8 mouse cellular contexts compared by ENCODE assay signal in the genomic region with DNA sequence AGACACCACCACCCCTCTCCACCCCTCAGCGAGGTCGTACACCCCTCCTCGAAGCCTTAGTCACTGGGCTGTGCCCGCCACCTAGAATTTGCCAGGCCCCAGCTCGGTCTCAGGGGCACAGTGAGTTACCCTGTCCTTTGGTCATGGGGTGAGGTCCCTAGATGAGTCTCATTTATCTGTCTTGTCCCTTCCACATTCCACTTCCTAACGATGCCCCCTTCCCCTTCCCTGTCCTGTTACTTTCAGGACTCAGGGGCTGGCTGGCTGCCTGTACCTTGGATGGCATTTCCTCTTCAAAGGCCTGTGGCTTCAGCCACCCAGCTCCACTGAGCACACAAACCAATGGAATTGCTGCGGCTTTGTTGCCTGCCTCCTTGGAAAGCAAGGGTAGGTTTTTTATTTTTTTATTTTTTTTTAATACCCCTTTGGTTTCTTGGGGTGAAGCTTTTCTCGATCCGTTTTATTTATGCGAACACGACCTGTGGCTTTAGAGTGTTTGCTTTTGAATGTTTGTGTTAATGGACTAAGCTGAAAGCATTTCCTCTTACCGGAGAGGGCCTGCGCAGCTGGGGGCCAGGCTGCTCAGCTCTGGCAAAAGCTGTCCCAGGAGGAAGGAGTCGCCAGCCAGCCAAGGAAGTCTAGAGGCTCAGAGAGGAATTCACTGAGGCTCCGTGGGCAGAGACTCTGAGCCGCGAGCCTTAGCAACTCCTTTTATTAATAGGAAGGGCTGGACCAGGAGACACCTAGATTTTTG. TPM values are rescaled to one million over a fixed set of nuclear protein-coding genes. Genes with fewer than 3 reads are reported as not detected.
A peak's percentile ranks its signal among the peaks of the same experiment; 100 is the strongest.
DNase-seq lines count a peak whose midpoint lies in the region; ATAC-seq and TF ChIP-seq lines count a peak whose summit lies in the region.

No protein-coding gene starts in this region.

- no peak overlapping the region for H3ac ChIP-seq in myocyte (ENCODE audit: control insufficient read depth, insufficient read length)

- H3K27me3 ChIP-seq in embryonic facial prominence, embryonic 14.5 days (replicated peaks; ENCODE audit: control insufficient read depth, insufficient read depth, low read length), result no peaks in the 10 kb centered on the region
- H3K27me3 ChIP-seq in hindbrain, embryonic 10.5 days (ENCODE audit: insufficient read depth, poor library complexity, severe bottlenecking), result no peaks in the 10 kb centered on the region
- no peaks in the 10 kb centered on the region for H3K27me3 ChIP-seq in limb, embryonic 11.5 days (ENCODE audit: control insufficient read depth, insufficient read depth, low read length)
- H3K27me3 ChIP-seq in myocyte (ENCODE audit: control insufficient read depth, insufficient read depth, insufficient read length), result no peaks in the 10 kb centered on the region

- H3K79me2 ChIP-seq in myocyte (ENCODE audit: control insufficient read depth, insufficient read depth), result no peaks in the 10 kb centered on the region

- H3K9me3 ChIP-seq in embryonic facial prominence, embryonic 14.5 days (ENCODE audit: control insufficient read depth, low read length), result no peaks in the 10 kb centered on the region
- H3K9me3 ChIP-seq in hindbrain, embryonic 10.5 days, result no peaks in the 10 kb centered on the region
- no peaks in the 10 kb centered on the region for H3K9me3 ChIP-seq in limb, embryonic 11.5 days (ENCODE audit: control insufficient read depth, low read length)

- DNase-seq in adrenal gland, postnatal 10 days, result peak; percentile 58
- no peak for DNase-seq in adrenal gland, adult 8-10 months
- DNase-seq in embryonic facial prominence, embryonic 14.5 days (ENCODE audit: low spot score), result peak; percentile 79
- DNase-seq in hindbrain, embryonic 10.5 days (ENCODE audit: low spot score), result peak; percentile 34
- DNase-seq in limb, embryonic 11.5 days (ENCODE audit: low spot score), result peak; percentile 59
- no peak for DNase-seq in layer of hippocampus, adult 8-10 months (ENCODE audit: low spot score in 2 of 2)
- no peak for DNase-seq in layer of hippocampus, postnatal 25 days (ENCODE audit: extremely low spot score in 1 of 2, low spot score in 1 of 2)

- TF ChIP-seq POLR2A in myocyte (IDR thresholded peaks at IDR 0.05; ENCODE audit: insufficient read length, low read depth), result no peak

- H3K27ac ChIP-seq in embryonic facial prominence, embryonic 14.5 days (replicated peaks; ENCODE audit: low read depth, low read length), result peak overlapping the region; percentile 59
- peak overlapping the region; percentile 77 for H3K27ac ChIP-seq in hindbrain, embryonic 10.5 days
- H3K27ac ChIP-seq in limb, embryonic 11.5 days (replicated peaks; ENCODE audit: low read depth, low read length), result no peak overlapping the region; the same call in 1 of the 2 replicates

- peak overlapping the region; percentile 41 for H3K4me2 ChIP-seq in embryonic facial prominence, embryonic 14.5 days (ENCODE audit: low read depth, low read length)
- no peak overlapping the region; the same call in 1 of the 2 replicates for H3K4me2 ChIP-seq in limb, embryonic 11.5 days (ENCODE audit: low read depth, severe bottlenecking)
- H3K4me2 ChIP-seq in myocyte (ENCODE audit: low read depth), result peak overlapping the region; percentile 4

- 14% methylated on average over 17 of the region's 17 CpGs for WGBS in embryonic facial prominence, embryonic 14.5 days
- 22% methylated on average over 17 of the region's 17 CpGs for WGBS in hindbrain, embryonic 10.5 days
- 14% methylated on average over 17 of the region's 17 CpGs for WGBS in limb, embryonic 11.5 days

- H3K4me1 ChIP-seq in embryonic facial prominence, embryonic 14.5 days (ENCODE audit: control insufficient read depth, insufficient read depth, low read length), result peaks cover 17% of the 10 kb centered on the region; the same call in 1 of the 2 replicates
- H3K4me1 ChIP-seq in hindbrain, embryonic 10.5 days (replicated peaks), result peaks cover 23% of the 10 kb centered on the region
- peaks cover 12% of the 10 kb centered on the region for H3K4me1 ChIP-seq in limb, embryonic 11.5 days (ENCODE audit: control insufficient read depth, insufficient read depth, low read length)

- ATAC-seq in embryonic facial prominence, embryonic 14.5 days (ENCODE audit: low read depth), result peak; percentile 60
- peak; percentile 27; the same call in 1 of the 2 replicates for ATAC-seq in limb, embryonic 11.5 days (ENCODE audit: insufficient number of reproducible peaks, low FRiP score, low TSS enrichment, low read depth)

- no peak overlapping the region for H3K4me3 ChIP-seq in embryonic facial prominence, embryonic 14.5 days (ENCODE audit: low read depth, low read length)
- no peak overlapping the region for H3K4me3 ChIP-seq in hindbrain, embryonic 10.5 days
- H3K4me3 ChIP-seq in limb, embryonic 11.5 days (ENCODE audit: low read depth, low read length), result no peak overlapping the region
- H3K4me3 ChIP-seq in myocyte, result no peak overlapping the region

- no peaks in the 10 kb centered on the region for H3K36me3 ChIP-seq in embryonic facial prominence, embryonic 14.5 days (ENCODE audit: control insufficient read depth, insufficient read depth, low read length)
- H3K36me3 ChIP-seq in hindbrain, embryonic 10.5 days, result 0 out of 2 replicates have a peak, but pooled peaks cover 6% of the 10 kb centered on the region
- H3K36me3 ChIP-seq in limb, embryonic 11.5 days (ENCODE audit: control insufficient read depth, insufficient read depth, low read length), result no peaks in the 10 kb centered on the region
- no peaks in the 10 kb centered on the region for H3K36me3 ChIP-seq in myocyte (ENCODE audit: control insufficient read depth, insufficient read depth)

- 0 out of 2 replicates have a peak overlapping the region, but pooled peaks have one; percentile 2 for H3K9ac ChIP-seq in embryonic facial prominence, embryonic 14.5 days (ENCODE audit: low read depth, low read length)
- peak overlapping the region; percentile 5; the same call in 1 of the 2 replicates for H3K9ac ChIP-seq in limb, embryonic 11.5 days (ENCODE audit: low read length)

TF ChIP-seq in myocyte, 11 proteins besides CTCF, POLR2A, EP300 and RAD21:
- TF ChIP-seq REST (IDR thresholded peaks at IDR 0.05; ENCODE audit: insufficient read depth, insufficient read length) (no peak), E2F4 (IDR thresholded peaks at IDR 0.05; ENCODE audit: insufficient read depth) (no peak), MYOD1 (IDR thresholded peaks at IDR 0.05; ENCODE audit: control insufficient read depth in 1 of 3, insufficient read length in 2 of 3, low read depth in 2 of 3) (no peak), POLR2AphosphoS2 (IDR thresholded peaks at IDR 0.05; ENCODE audit: insufficient read length, low read depth) (no peak), CEBPB (IDR thresholded peaks at IDR 0.05; ENCODE audit: insufficient read depth, poor library complexity, severe bottlenecking) (no peak), USF1 (IDR thresholded peaks at IDR 0.05; ENCODE audit: low read depth) (no peak), TCF12 (IDR thresholded peaks at IDR 0.05; ENCODE audit: insufficient read depth, poor library complexity, severe bottlenecking) (no peak), MAX (IDR thresholded peaks at IDR 0.05; ENCODE audit: low read depth) (no peak), SRF (IDR thresholded peaks at IDR 0.05; ENCODE audit: control insufficient read depth, insufficient read length, low read depth) (no peak), MYOG (IDR thresholded peaks at IDR 0.05; ENCODE audit: control insufficient read depth in 1 of 3, insufficient read depth in 1 of 3, insufficient read length in 2 of 3, low read depth in 2 of 3) (no peak), TCF3 (IDR thresholded peaks at IDR 0.05; ENCODE audit: insufficient read length, low read depth) (no peak)

RNA-seq across cellular contexts. Expression of a gene that starts 35.2 kb away (rescaled TPM):
- total RNA-seq in adrenal gland, postnatal 10 days (2021), result 10 to 100 TPM; 18.6 to 47.5 TPM
- 10 to 100 TPM in 2 of 4 experiments, 1 to 10 TPM in 2; 7.9 to 16.9 (median 11.3) TPM for total RNA-seq in adrenal gland, adult 8-10 months (2022)
- polyA plus RNA-seq in embryonic facial prominence, embryonic 14.5 days (2014; fragmentation: Nextera tagmentation; extraction: Ambion mirVana), result 42.6 and 50.5 TPM in 2 replicates
- 42.9 and 43.4 TPM in 2 replicates for polyA plus RNA-seq in hindbrain, embryonic 10.5 days (2016; fragmentation: Nextera tagmentation; extraction: Ambion mirVana)
- 26.4 and 29.8 TPM in 2 replicates for polyA plus RNA-seq in limb, embryonic 11.5 days (2014; fragmentation: Nextera tagmentation; extraction: Ambion mirVana)
- polyA plus RNA-seq in myocyte (2012; fragmentation: generic; extraction: Trizol), result 49.6 TPM
- total RNA-seq in layer of hippocampus, adult 8-10 months (2022), result 10 to 100 TPM in 1 of 4 experiments, 1 to 10 TPM in 3; 2.2 to 11.9 (median 5.3) TPM
- 1 to 10 TPM; 4.7 to 5.0 TPM for total RNA-seq in layer of hippocampus, postnatal 25 days (2021)

RNA-seq across cellular contexts. Expression of a gene that starts 38.5 kb away (rescaled TPM):
- total RNA-seq in adrenal gland, postnatal 10 days (2021), result 10 to 100 TPM; 14.1 to 18.8 TPM
- total RNA-seq in adrenal gland, adult 8-10 months (2022), result 10 to 100 TPM; 14.5 to 24.9 (median 18.2) TPM
- polyA plus RNA-seq in embryonic facial prominence, embryonic 14.5 days (2014; fragmentation: Nextera tagmentation; extraction: Ambion mirVana), result 27.9 and 32.5 TPM in 2 replicates
- 32.7 and 43.3 TPM in 2 replicates for polyA plus RNA-seq in hindbrain, embryonic 10.5 days (2016; fragmentation: Nextera tagmentation; extraction: Ambion mirVana)
- polyA plus RNA-seq in limb, embryonic 11.5 days (2014; fragmentation: Nextera tagmentation; extraction: Ambion mirVana), result 38.3 and 45.3 TPM in 2 replicates
- polyA plus RNA-seq in myocyte (2012; fragmentation: generic; extraction: Trizol), result 20.6 TPM
- 10 to 100 TPM; 16.5 to 19.4 (median 17.8) TPM for total RNA-seq in layer of hippocampus, adult 8-10 months (2022)
- total RNA-seq in layer of hippocampus, postnatal 25 days (2021), result 10 to 100 TPM; 14.9 to 17.2 TPM

Comparison
In these comparisons a context has a peak if more than half of its experiments do, and no peak if none do; other contexts are left out.
1. DNase-seq: peak in adrenal gland, postnatal 10 days (single experiment), embryonic facial prominence, embryonic 14.5 days (single experiment), hindbrain, embryonic 10.5 days (single experiment) and limb, embryonic 11.5 days (single experiment); none in adrenal gland, adult 8-10 months (single experiment), layer of hippocampus, adult 8-10 months (0 of 2) and layer of hippocampus, postnatal 25 days (0 of 2).